Mouse (Mus musculus): Measurements from ENCODE around the gene Zfp526. TPM values are rescaled to one million over a fixed set of nuclear protein-coding genes. Genes with fewer than 3 reads are reported as not detected.

Gene Zfp526
- 1.6 and 2.1 TPM in 2 replicates for polyA plus RNA-seq (2015; fragmentation: Nextera tagmentation; extraction: Ambion mirVana)

DNA sequence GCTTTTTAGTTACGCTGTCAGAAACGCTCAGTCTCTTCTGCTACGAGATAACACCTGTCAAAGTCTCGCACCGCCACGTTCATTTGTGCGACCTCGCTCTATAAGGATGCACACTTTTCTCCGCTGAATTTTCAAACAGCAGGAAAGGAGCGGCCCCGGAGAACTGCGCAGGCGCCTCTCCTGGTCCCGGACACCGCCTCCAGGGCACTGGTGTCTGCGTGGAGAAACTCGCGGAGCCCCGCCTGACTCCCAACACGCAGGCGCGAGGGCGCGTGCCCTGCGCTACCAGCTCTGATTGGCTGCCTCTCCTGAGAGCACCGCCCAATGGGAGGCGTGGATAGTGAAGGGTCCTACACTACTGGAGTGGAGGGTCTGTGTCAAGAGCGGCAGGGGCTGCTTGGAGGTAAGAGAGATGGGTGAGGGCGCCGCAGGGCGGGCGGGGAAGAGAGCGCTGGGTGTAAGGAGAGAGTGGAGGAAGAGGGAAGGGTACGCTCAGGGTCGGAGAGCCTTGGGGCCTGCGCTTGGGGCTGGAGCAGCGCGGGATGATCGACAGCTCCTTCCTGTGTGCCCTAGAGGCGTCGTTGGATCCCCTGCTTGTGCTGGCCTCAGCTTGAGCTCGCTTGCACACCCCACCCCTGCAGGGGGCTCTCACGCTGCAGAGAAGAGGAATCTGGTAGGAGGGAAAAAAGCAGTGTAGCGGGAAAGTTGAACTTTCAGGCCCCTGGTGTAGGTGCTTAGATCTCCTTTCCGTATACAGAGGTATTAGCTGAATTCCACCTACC lies at the start of gene Zfp526:
Gene Zfp526 (plus strand): TSS at position 324 of the 782 bp plus-strand sequence.
- Histone ChIP-seq H3K4me2 (peak within 1 kb of the TSS; percentile 97), H3K9ac (peak within 1 kb of the TSS; percentile 54), H3K27me3 (no peaks in the 10 kb centered on the region), H3K4me1 (replicated peaks) (peaks cover 39% of the 10 kb centered on the region), H3K9me3 (no peaks in the 10 kb centered on the region), H3K4me3 (peak within 1 kb of the TSS; percentile 56), H3K27ac (replicated peaks) (peak within 1 kb of the TSS; percentile 90), H3K36me3 (peaks cover 28% of the 10 kb centered on the region)
- peak; percentile 96 for ATAC-seq (ENCODE audit: low FRiP score, low read depth)
- WGBS, result under 1% methylated on average over 44 of the region's 45 CpGs

DNA sequence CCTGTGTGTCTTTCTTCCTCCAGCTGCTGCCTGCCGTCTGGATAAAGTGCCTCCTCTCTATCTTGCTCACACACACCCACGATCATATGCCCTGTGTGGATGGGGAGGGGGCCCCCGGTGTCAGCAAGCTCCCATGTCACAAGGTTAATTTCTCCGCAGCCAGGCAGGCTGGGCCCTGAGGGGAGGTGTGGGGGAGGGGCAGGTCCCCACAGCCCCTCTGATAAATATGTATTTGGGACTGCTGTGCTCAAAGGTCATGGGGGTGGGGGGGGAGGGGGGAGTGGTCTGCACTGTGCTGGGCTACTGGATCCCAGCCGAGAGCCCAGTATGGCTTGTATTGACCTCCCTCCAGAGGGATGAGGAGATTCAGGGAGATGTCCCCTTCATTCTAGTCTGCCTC lies 48.6 kb upstream of the Zfp526 start:
- H3K4me1 ChIP-seq (replicated peaks), result peaks cover 68% of the 10 kb centered on the region
- H3K4me2 ChIP-seq, result peak overlapping the region; percentile 13; the same call in 1 of the 2 replicates
- H3K27ac ChIP-seq (replicated peaks), result no peak overlapping the region
- no peak overlapping the region for H3K4me3 ChIP-seq
- 7% methylated on average over 5 of the region's 5 CpGs for WGBS
- H3K9ac ChIP-seq, result no peak overlapping the region
- no peaks in the 10 kb centered on the region for H3K27me3 ChIP-seq
- no peaks in the 10 kb centered on the region for H3K9me3 ChIP-seq
- no peak for ATAC-seq (ENCODE audit: low FRiP score, low read depth)
- H3K36me3 ChIP-seq, result no peaks in the 10 kb centered on the region

DNA sequence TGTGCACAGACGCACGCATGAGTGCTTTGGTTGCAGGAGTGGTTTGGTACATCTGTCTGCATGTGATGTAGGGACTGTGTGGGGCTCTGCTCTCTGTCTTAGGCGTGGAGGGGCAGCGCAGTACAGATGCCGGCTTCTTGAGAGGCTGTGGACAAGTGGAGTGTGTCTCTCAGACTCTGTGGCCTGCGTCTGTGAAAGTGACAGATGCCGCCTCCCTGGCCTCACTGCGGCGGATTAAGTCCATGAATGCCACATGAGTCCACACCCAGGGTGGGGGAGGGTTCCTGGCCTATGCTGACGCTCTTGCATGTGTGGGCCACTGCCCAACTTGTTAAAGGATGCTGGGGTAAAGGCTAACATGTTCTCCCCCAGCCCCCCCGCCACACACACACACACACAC lies 46.9 kb upstream of the Zfp526 start:
- H3K4me2 ChIP-seq, result peak overlapping the region; percentile 18; the same call in 1 of the 2 replicates

DNA sequence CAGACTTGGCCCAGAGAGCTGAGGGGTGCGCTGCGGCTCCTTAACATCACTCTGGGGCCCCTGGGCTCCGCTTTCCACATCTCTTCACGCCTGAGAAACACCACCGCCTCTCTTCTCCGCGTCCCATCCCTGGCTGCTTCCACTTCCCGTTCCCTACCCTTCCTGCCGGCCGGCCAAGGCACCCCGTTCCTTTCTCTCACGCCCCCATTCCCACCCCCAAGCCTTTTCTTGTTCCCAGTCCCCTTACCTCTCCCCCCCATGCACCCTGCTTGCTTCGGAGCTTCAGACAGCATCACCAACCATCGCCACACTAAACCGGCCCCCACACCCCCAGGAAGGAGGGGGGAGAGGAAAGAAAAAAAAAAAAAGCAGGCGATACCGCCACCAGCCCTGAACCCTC lies 42.9 kb upstream of the Zfp526 start:
- Histone ChIP-seq H3K27me3 (peaks cover 10% of the 10 kb centered on the region; the same call in 1 of the 2 replicates), H3K4me3 (peak overlapping the region; percentile 53), H3K36me3 (no peaks in the 10 kb centered on the region), H3K9ac (peak overlapping the region; percentile 77), H3K27ac (replicated peaks) (peak overlapping the region; percentile 97), H3K4me1 (replicated peaks) (peaks cover 74% of the 10 kb centered on the region), H3K4me2 (peak overlapping the region; percentile 69), H3K9me3 (no peaks in the 10 kb centered on the region)
- no peak for ATAC-seq (ENCODE audit: low FRiP score, low read depth)
- under 1% methylated on average over 17 of the region's 17 CpGs for WGBS

More for the DNA sequence above, 46.9 kb upstream of the Zfp526 start:
- Histone ChIP-seq H3K36me3 (no peaks in the 10 kb centered on the region), H3K9ac (no peak overlapping the region), H3K4me1 (replicated peaks) (peaks cover 73% of the 10 kb centered on the region), H3K9me3 (no peaks in the 10 kb centered on the region), H3K27me3 (no peaks in the 10 kb centered on the region), H3K4me3 (no peak overlapping the region), H3K27ac (replicated peaks) (peak overlapping the region; percentile 13; the same call in 1 of the 2 replicates)
- no peak for ATAC-seq (ENCODE audit: low FRiP score, low read depth)
- WGBS, result 32% methylated on average over 11 of the region's 11 CpGs

DNA sequence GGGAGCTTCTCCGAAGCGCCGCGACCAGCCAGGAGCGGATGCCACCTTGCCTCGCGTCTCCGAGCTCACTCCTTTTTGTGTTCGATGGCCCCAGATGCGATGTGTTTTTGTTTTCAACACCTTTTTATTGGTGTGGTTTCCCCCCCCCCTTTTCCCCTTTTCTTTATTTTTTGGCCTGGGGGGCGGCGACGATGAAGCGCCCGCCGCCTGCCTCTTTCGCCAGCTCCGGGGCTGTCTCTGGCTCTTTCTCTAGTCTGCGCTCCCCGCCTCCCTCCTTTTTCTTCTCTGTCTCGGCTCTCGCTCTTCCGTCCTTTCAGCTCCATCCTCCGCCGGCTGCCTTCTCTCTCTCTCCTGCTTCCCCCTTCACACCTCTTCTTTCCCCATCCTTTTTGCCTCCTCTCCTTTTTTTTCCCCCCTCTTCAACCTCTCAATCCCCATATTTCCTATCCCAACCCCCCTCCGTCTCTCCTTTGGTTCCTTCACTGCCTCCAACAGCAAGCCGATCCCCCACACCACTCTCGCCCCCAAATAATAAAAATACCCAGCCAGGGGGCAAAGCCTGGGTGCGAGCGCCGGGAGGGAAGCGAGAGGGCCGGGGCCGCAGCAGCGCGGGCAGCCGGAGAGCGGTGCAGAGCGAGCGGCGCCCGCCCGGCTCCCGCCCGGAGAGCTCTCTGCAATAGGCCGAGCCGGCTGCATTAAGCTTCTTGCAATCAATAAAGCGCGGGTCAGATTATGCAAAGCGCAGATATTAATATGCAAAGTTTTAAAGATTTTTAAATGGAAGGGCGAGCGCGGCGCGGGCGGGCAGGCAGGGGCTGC lies 42.2 kb upstream of the Zfp526 start:
- peak overlapping the region; percentile 77 for H3K9ac ChIP-seq
- H3K27me3 ChIP-seq, result peaks cover 10% of the 10 kb centered on the region; the same call in 1 of the 2 replicates
- H3K4me2 ChIP-seq, result peak overlapping the region; percentile 69
- peaks cover 67% of the 10 kb centered on the region for H3K4me1 ChIP-seq (replicated peaks)
- peak overlapping the region; percentile 97 for H3K27ac ChIP-seq (replicated peaks)
- peak overlapping the region; percentile 53 for H3K4me3 ChIP-seq
- H3K36me3 ChIP-seq, result no peaks in the 10 kb centered on the region
- 1% methylated on average over 52 of the region's 56 CpGs for WGBS
- H3K9me3 ChIP-seq, result no peaks in the 10 kb centered on the region
- peak; percentile 79 for ATAC-seq (ENCODE audit: low FRiP score, low read depth)

DNA sequence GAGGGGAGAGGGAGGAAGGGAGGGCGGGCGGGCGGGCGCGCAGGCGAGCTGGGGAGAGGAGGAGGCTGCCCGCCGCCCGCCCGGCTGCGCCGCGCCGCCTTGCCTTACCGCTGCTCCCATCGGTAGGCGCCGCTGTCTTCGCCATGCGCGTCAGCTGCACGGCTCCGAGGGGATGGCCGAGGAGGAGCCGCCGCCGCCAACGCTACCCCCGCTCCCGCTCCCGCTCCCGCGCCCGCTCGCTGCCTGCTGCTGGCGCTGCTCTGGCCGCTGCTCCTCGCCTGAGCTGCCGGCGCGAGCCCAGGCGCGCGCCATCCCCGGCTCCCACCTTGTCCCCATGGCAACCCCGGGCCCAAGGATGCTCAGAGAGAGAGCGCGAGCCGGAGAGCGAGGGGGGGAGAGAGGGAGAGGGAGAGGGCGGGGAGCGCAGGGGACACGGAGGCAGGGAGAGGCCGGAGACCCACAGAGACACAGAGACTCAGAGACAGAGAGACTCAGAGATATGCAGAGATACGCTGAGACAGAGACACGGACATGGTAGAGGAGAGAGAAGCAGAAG lies 41.5 kb upstream of the Zfp526 start, which contains the start of gene Pou2f2:
Gene Pou2f2 (minus strand): TSS at position 121 of the 556 bp plus-strand sequence.
- Histone ChIP-seq H3K9ac (peak within 1 kb of the TSS; percentile 77), H3K4me2 (peak within 1 kb of the TSS; percentile 69), H3K27ac (replicated peaks) (peak within 1 kb of the TSS; percentile 97), H3K9me3 (no peaks in the 10 kb centered on the region), H3K4me1 (replicated peaks) (peaks cover 61% of the 10 kb centered on the region), H3K27me3 (peaks cover 10% of the 10 kb centered on the region; the same call in 1 of the 2 replicates), H3K4me3 (peak within 1 kb of the TSS; percentile 53), H3K36me3 (no peaks in the 10 kb centered on the region)
- WGBS, result 0% methylated on average over 33 of the region's 56 CpGs
- peak; percentile 94 for ATAC-seq (ENCODE audit: low FRiP score, low read depth)

DNA sequence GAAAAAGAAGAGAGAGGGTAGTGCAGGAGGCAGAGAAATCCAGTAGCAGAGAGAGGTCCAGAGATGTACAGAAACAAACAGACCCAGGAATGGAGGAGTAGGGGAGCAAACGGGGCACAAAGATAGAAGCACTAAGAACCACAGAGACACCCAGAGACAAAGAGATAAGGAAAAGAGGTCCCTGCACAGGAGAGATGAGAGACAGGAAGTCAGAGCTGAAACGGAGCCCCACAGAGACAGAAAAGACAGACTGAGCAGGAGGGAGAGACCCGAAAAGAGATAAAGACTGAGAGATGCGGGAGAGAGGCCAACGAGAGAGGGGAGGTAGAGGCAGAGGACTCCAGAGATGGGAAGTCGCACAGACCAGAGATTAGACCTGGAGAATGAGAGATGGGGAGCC lies 40.7 kb upstream of the Zfp526 start:
- Histone ChIP-seq H3K9ac (peak overlapping the region; percentile 77), H3K36me3 (no peaks in the 10 kb centered on the region), H3K9me3 (no peaks in the 10 kb centered on the region), H3K4me3 (peak overlapping the region; percentile 53), H3K4me2 (peak overlapping the region; percentile 69), H3K27me3 (peaks cover 10% of the 10 kb centered on the region; the same call in 1 of the 2 replicates), H3K4me1 (replicated peaks) (peaks cover 52% of the 10 kb centered on the region), H3K27ac (replicated peaks) (peak overlapping the region; percentile 97)
- 2% methylated on average over 6 of the region's 6 CpGs for WGBS
- no peak for ATAC-seq (ENCODE audit: low FRiP score, low read depth)

DNA sequence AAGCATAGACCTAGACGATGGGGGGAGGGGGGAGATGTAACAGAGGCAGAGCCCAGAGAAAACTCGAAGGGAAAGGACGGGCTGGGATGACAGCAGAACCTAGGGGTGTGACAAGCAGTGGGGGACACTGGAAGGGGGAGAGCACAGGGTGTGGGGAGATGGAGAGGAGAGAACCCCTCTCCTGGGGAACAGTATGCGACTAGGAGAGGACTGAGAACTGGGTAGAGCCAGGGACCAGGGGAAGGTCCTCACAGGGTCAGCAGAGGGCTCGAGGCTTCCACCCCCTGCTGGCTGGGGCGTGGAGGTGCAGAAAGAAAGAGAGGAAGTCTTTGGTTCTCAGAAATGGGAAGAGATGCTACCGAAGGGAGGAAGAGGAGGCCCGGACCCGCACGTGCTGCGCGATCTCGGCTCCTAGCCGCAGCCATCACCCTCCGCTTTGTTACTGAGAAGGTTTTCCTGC lies 39.9 kb upstream of the Zfp526 start:
- ATAC-seq (ENCODE audit: low FRiP score, low read depth), result peak; percentile 5; the same call in 1 of the 2 replicates
- peak overlapping the region; percentile 22 for H3K4me3 ChIP-seq

DNA sequence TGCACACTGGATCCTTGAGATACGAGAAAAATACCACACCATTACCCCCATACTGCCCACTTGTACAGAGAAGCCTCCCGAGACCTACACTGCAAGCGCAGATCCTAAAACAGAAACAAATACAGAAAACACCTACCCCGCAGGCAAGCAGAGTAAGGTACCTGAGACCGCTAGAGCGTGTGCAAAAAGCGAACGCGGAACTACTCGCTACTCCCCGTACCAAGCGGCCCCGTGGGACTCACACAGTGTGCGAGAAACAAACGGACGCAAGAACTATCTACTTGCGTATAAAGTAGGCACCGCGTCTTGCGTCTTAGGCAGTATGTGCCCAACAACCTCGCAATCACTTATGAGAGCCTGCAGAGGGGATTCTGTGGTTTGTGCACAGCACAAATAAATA lies 39.4 kb upstream of the Zfp526 start:
- H3K27me3 ChIP-seq, result peaks cover 10% of the 10 kb centered on the region; the same call in 1 of the 2 replicates
- H3K4me2 ChIP-seq, result peak overlapping the region; percentile 69
- H3K9me3 ChIP-seq, result no peaks in the 10 kb centered on the region
- peak overlapping the region; percentile 17; the same call in 1 of the 2 replicates for H3K9ac ChIP-seq
- H3K36me3 ChIP-seq, result no peaks in the 10 kb centered on the region
- peak overlapping the region; percentile 22 for H3K4me3 ChIP-seq
- ATAC-seq (ENCODE audit: low FRiP score, low read depth), result no peak
- H3K4me1 ChIP-seq (replicated peaks), result peaks cover 39% of the 10 kb centered on the region
- WGBS, result 2% methylated on average over 21 of the region's 21 CpGs
- H3K27ac ChIP-seq (replicated peaks), result peak overlapping the region; percentile 27; the same call in 1 of the 2 replicates

More for the DNA sequence above, 39.9 kb upstream of the Zfp526 start:
- H3K36me3 ChIP-seq, result no peaks in the 10 kb centered on the region
- peaks cover 44% of the 10 kb centered on the region for H3K4me1 ChIP-seq (replicated peaks)
- no peaks in the 10 kb centered on the region for H3K9me3 ChIP-seq
- H3K27ac ChIP-seq (replicated peaks), result peak overlapping the region; percentile 27; the same call in 1 of the 2 replicates
- H3K9ac ChIP-seq, result peak overlapping the region; percentile 17; the same call in 1 of the 2 replicates
- 0% methylated on average over 15 of the region's 15 CpGs for WGBS
- H3K27me3 ChIP-seq, result peaks cover 10% of the 10 kb centered on the region; the same call in 1 of the 2 replicates
- peak overlapping the region; percentile 69 for H3K4me2 ChIP-seq

DNA sequence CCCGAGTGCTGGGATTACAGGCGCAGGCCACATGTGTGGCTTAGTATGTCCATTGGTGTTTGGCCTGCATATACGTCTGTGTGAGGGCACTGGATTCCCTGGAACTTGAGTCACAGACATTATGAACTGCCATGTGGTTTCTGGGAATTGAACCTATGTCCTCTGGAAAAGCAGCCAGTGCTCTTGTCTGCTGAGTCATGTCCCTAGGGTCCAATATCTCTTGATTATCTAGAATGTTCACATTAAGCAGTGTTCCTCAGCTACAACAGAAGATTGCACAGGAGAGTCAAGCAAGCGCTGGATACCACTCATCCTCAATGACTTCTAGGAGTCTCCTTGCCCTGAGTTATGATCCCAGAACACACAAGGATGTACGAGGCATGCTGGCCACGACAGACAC lies 37.1 kb upstream of the Zfp526 start:
- 85% methylated on average over 6 of the region's 6 CpGs for WGBS
- peaks cover 27% of the 10 kb centered on the region for H3K4me1 ChIP-seq (replicated peaks)
- no peak overlapping the region for H3K27ac ChIP-seq (replicated peaks)
- no peaks in the 10 kb centered on the region for H3K9me3 ChIP-seq
- no peak overlapping the region for H3K9ac ChIP-seq
- no peak for ATAC-seq (ENCODE audit: low FRiP score, low read depth)
- no peaks in the 10 kb centered on the region for H3K36me3 ChIP-seq
- no peak overlapping the region for H3K4me3 ChIP-seq
- H3K27me3 ChIP-seq, result peaks cover 10% of the 10 kb centered on the region; the same call in 1 of the 2 replicates
- H3K4me2 ChIP-seq, result no peak overlapping the region
